Mouse (Mus musculus): ENCODE results near the gene Srrm1.

DNA sequence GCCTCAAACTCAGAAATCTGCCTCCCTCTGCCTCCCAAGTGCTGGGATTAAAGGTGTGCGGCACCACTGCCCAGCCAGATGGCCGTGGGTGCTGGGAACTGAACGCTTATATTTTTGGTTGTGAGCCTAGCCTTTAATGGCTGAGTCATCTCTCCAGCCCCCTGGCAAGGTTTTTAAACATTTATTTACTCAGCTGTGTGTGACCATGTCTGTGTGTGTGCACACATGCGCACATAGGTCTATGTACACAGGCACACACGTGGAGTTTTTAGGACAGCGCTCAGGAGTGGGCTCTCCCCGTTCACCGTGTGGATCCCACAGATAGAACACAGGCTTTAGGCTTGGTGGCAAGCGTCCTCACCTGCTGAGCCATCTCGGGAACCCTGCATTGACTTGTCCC, 50.9 kb downstream of the Srrm1 start:
- TF ChIP-seq POLR2A (IDR thresholded peaks at IDR 0.05; ENCODE audit: insufficient read depth, low read depth, low read length) (no peak), EP300 (IDR thresholded peaks at IDR 0.05; ENCODE audit: insufficient read depth, low read depth, low read length) (no peak), CTCF (IDR thresholded peaks at IDR 0.05) (no peak)
